Mouse (Mus musculus) cerebellum, postnatal 36 days (tissue): ENCODE measurements around the gene Pbld1.
"Not testable (repeated sequence)": the region's sequence is repeated elsewhere in the genome, so short reads cannot be mapped to it uniquely, and the experiment has no call there.

Source experiments
- DNase-seq, 2 experiments: peaks; one replicate each; pipeline ENCODE4 v3.0.0; 2021 to 2022; ENCODE audit warnings: mixed read lengths in 2 of 2

Gene Pbld1

GRCm38 (mm10) chr10:63043154-63043553, 16.8 kb upstream of the Pbld1 start:
- DNase-seq, result no peak

GRCm38 (mm10) chr10:63047751-63048150, 12.2 kb upstream of the Pbld1 start:
- DNase-seq, result no peak

GRCm38 (mm10) chr10:63049106-63049505, 10.9 kb upstream of the Pbld1 start:
- no peak for DNase-seq

- DNase-seq, result no peak
Measured at GRCm38 (mm10) chr10:63051267-63051666, 8.7 kb upstream of the Pbld1 start.

GRCm38 (mm10) chr10:63052011-63052410, 8.0 kb upstream of the Pbld1 start:
- no peak for DNase-seq

- DNase-seq, result no peak
Measured at GRCm38 (mm10) chr10:63053007-63053406, 7.0 kb upstream of the Pbld1 start.

GRCm38 (mm10) chr10:63054071-63054470, 5.9 kb upstream of the Pbld1 start:
- not testable (repeated sequence) for DNase-seq

- DNase-seq, result no peak
Measured at GRCm38 (mm10) chr10:63054586-63054985, 5.4 kb upstream of the Pbld1 start.

GRCm38 (mm10) chr10:63056966-63057750, 2.8 kb upstream of the Pbld1 start:
- DNase-seq, result no peak

- no peak for DNase-seq
Measured at GRCm38 (mm10) chr10:63060406-63060805, 444 bp downstream of the Pbld1 start.

- DNase-seq, result no peak
Measured at GRCm38 (mm10) chr10:63061266-63061665, 1.3 kb downstream of the Pbld1 start.

GRCm38 (mm10) chr10:63062696-63063095, 2.7 kb downstream of the Pbld1 start:
- no peak for DNase-seq

- DNase-seq, result no peak
Measured at GRCm38 (mm10) chr10:63063365-63063764, 3.4 kb downstream of the Pbld1 start.

GRCm38 (mm10) chr10:63064516-63064915, 4.6 kb downstream of the Pbld1 start:
- DNase-seq, result no peak

GRCm38 (mm10) chr10:63065561-63065960, 5.6 kb downstream of the Pbld1 start:
- no peak for DNase-seq

GRCm38 (mm10) chr10:63065988-63066387, 6.0 kb downstream of the Pbld1 start:
- DNase-seq, result peak; percentile 91

GRCm38 (mm10) chr10:63086304-63086703, 26.3 kb downstream of the Pbld1 start:
- DNase-seq, result no peak

- no peak for DNase-seq
Measured at GRCm38 (mm10) chr10:63089103-63089757, 29.3 kb downstream of the Pbld1 start.

- peak; percentile 33 to 53 for DNase-seq
Measured at GRCm38 (mm10) chr10:63089758-63090571, 30.0 kb downstream of the Pbld1 start.

- DNase-seq, result no peak
Measured at GRCm38 (mm10) chr10:63091915-63092314, 32.0 kb downstream of the Pbld1 start.

- peak; percentile 64 for DNase-seq
Measured at GRCm38 (mm10) chr10:63092616-63093550, 32.9 kb downstream of the Pbld1 start.

GRCm38 (mm10) chr10:63096757-63097156, 36.8 kb downstream of the Pbld1 start:
- no peak for DNase-seq
